Mouse (Mus musculus) cerebellum, adult 9-11 months (tissue): ENCODE data around the gene Cdkl5.

Experiments used
- DNase-seq: peaks from one replicate; pipeline ENCODE4 v3.0.0; 2022

Cdkl5 gene

DNA sequence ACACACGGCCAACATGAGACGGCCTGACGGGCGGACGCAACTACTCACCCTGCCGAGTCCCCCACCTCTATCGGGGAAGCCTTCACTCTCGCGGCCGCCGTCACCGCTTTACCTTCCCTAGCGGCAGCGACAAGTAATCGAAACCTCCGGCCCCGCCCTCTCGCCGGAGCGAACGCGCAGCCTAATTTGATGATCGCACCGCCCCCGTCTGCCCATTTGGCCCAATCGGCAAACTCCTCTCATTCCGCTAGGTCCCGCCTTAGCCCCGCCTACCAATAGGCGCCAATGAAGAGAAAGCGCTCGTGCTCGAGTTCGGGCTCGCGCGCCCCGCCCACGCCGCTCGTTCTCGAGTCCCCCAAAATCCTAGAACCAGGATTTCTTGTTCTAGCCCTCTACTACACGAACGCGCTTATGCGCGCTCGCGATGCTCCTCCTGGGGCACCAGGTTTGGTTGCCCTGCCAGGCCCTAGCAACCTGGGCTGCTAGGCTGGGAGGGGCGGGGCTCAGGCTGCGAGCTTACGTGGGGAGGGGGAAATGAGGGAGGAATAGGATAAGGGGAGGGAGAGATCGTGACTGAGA lies at the start of gene Cdkl5:
Cdkl5 (minus strand) TSS at position 162 of the 579 bp plus-strand sequence.
- peak; percentile 99 for DNase-seq

DNA sequence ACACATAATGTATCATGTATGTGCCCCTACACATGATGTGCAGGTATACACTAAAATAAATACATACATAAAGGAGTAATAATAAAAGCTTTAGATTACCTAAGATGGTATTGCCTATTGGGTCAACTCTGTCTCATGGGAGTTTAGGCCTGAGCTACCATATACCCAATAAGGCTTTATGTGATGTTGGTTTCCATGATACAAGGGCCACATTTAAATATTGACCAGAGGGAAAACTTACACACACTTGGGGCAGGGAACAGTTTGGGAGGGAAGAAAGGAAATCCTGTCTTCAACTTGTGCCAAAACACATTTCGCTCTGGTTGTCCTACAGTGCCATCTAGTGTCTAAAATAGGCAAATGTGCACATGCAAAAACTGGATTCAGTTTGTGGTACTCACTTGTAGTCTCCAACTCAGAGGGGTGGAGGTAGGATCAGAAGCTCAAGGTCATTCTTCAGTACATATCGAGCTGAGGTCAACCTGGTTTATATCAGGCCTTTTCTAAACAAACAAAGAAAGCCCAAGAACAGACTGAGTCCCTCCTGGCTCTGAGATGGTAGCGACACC lies 38.8 kb upstream of the Cdkl5 start:
- DNase-seq = peak; percentile 25

DNA sequence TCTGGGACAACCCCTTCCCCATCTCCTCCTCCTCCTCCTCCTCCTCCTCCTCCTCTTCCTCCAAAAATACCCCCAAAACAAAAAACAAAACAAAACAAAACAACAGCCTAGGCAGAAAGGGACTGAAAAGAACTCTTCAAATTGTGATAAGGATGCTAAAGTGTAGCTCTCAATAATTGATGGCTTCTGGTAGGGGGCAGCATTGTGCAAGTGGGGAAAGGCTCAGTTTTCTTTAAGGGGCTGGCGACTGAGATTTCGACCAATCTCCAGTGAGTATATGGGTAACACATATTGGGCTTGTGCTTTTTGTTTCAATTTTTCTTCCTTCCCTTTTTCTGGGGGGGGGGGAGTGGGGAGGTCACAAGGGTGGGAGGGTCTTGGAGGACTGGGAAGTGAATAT lies 37.9 kb upstream of the Cdkl5 start:
- DNase-seq = no peak

DNA sequence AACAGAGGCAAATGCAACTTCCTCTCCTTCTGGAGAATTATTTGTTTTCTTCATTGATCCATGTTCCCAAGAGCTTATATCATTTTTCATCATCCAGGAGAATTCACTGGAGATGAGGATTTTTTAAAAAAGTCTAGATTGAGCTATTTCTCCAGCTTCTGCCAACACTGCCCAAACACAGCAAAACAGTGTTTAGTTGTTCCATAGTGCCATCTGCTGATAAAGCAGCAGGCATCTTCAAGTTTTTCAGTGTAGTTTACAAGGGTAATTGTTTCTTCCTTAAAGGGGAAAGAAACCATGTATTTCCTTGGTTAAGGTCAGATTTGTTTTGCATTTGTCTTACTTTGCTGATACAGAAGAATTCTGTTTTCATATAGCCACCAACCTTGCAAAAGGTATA lies 35.7 kb upstream of the Cdkl5 start:
- DNase-seq = no peak

DNA sequence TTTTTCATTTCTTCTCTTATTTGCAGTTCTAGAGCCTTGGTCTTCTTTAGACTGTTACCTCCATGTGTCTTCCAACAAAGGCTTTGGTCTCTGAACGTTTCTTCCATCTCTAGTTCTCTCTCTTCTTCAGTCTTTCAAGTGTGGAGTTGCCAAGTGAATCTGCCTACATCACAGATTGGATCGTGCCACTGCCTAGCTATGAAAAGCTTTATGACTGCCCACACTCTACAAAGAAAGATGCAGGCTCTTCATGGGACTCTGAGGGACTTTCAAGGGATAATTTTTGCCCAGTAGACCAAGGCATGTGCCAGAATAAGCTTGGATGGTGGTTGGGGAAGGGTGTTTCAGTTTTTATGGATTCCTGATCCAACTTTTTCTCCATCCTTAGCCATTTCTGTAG lies 30.0 kb upstream of the Cdkl5 start:
- no peak for DNase-seq

DNA sequence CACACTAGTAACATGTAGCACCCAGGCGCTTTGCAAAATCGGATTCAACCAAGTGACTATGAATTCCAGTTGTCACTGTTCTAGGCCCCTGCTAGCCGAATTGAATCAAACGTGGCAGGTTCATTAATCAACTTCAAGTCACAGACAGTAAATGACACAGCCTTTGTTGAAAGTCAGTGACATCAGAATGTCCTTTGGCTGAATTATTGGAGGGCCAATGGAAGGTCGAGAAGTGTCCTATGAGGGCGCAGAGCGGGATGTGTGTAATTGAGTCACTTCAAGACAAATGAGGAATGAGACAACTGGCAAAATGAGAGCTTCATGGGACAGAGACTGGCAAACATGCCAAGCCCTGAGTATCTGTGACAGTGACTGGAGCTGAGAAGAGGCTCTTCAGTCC lies 27.0 kb upstream of the Cdkl5 start:
- no peak for DNase-seq

DNA sequence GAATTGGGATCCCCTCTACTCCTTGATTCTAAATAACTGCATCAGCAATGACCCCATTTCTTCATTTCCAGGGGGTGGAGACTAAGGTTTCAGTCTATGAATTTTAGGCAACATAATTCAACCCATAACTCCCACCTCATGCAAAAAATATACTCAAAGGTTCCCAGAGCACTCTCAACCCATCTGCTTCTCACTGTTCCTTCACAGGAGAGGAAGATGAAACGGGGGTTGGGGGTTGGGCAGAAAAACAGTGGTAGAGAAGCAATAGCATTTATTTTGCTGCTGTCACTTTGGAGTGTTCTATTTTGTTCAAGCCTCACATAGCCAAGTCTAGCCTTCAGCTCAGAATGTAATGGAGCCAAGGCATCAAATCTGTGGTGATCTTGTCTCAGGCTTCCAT lies 23.7 kb upstream of the Cdkl5 start:
- DNase-seq = no peak

DNA sequence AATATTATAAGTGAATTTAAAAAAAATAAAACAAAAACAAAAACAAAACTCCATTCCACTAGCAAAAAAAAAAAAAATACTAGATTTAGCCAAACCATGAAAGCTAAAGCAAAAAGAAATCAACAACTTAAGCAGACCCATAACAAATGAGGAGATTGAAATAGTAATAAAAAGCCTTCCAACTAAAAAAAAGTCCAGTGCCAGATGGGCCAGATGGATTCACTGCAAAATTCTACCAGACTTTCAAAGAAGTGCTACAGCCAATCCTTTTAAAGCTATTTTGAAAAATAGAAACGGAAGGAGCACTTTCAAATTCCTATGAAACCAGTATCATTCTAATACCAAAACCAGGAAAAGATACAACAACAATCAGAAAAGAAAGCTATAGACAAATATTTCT lies 11.8 kb upstream of the Cdkl5 start:
- no peak for DNase-seq

DNA sequence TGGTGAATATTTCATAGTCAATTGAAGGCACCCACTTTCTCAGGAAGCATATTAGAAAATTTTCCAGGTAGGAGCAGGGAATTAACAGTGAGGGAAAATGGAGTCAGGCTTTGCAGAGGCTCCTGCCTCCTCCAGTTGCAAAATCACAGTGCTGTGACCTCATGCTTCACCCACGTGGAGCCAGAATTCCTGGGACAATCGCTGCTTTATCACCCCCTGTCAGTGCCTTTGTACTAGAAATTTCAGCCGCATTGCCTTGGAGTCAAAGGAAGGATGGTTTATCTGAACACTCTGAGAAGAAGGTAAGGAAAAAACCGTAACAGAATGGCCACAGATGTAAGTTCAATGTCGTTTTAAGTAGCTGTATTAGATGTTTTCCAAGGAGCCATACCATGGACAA lies 1.5 kb upstream of the Cdkl5 start:
- no peak for DNase-seq

DNA sequence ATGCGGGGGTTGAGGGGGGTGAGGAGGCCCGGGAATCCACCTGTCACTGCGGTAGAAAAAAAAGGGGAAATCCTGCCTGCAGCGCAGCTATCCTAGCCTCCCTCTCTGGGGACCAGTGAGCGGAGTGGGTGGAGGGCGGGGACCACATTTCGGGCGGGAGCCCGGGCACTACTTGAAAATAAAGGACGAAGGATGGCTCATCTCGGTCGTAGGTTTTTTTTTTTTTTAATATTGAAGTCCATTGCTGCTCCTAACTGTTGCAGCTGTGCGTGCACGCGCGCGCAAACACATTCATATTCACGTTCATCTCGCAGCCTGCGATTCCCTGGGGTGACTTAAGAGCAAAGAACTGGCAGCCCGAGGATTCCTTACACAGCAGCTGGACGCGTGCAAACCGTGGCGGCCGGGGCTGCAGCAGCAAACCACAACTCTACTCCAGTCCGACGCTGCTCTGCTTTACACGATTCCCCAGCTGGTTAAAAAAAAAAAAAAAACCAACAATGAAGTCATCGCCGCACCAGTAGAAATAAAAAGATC lies 695 bp upstream of the Cdkl5 start:
- DNase-seq = no peak

DNA sequence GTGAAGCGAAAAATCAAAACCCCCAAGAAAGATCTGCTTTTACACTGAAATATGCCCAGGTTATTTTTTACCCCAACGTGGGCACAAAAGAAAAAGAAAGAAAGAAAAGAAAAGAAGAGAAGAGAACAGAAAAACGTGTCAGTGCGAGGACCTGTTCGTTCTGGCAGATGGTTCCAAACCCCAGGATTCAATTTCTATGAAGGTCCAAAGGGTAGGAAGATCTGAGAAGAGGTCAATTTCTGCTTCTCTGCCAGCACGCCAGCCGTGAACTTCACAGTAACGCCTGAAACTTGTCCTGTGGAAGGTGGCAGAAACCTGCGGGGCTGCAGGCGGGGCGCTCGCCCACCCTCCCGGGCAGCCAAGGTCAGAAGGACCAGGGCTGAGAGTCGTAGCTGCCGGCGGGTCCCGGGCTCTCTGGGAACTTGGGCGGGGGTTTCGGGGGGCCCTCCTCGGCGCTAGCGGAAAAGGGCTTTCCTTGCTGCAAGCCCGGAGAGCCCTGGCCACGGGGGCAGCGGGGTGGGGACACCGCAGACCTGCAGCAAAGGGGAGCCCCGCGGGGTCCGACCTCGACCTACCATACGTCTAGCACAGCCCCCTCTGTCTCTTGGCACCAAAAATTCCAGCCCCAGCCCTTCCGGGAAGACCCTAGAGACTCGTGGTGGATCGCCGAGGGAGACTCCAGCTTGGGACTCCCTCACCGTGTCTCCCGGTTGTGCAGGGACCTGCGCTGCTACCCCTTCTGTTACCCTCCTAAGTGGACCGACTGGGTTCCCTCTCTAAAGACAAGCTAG lies 560 bp downstream of the Cdkl5 start:
- DNase-seq = no peak

DNA sequence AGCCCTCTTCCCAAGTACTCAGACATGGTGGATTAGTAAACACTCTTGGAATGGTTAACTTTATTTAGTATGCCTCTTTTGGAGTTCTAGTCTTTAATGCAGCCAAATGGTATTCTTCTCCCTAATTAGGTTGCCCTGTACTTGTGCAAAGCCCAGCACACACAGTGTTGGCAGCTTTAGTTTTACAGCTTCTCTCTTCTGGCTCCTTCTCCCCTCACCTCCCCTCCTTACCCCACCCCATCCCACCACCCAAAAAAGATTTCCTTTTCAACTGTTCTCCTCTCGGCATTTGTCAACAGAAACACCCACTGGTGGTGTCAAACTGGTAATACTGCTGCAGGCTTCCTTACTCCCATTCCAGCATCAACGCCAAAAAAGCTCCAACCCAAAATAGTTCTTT lies 1.8 kb downstream of the Cdkl5 start:
- no peak for DNase-seq

DNA sequence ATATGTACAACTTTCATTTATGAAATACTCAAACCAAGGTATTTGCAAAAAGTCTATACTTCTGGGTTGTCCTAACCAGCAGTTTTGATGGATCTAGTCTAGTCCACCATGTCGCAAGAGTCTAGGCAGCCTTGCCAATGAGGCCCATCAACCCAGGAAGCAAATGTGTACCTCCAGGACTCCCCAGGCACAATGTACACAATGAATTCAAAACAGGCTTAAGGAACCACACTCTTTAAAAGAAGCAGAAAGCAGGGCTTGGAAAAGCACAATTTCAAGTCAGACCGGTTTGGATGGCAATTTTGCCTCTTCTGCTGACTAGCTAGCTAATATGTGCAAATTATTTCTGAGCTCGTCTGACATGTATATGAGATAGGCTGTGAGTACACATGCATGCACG lies 4.2 kb downstream of the Cdkl5 start:
- DNase-seq = no peak

DNA sequence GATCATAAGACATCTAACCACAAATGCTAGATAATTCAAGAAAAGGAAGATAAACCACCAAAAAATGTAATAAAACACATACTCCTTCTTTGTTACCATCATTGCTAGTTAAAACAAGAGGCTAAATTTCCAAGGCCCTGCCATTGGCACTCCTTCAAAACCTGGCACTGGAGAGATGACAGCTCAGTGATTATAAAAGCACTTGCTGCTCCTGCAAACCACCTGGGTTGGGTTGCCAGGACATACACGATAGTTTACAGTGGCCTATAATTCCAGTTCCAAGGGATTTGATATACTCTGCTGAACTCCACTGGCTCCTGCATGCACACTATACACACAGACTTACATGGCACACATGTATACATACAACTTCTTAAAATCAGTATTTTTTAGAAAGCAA lies 16.6 kb downstream of the Cdkl5 start:
- DNase-seq = peak; percentile 69

DNA sequence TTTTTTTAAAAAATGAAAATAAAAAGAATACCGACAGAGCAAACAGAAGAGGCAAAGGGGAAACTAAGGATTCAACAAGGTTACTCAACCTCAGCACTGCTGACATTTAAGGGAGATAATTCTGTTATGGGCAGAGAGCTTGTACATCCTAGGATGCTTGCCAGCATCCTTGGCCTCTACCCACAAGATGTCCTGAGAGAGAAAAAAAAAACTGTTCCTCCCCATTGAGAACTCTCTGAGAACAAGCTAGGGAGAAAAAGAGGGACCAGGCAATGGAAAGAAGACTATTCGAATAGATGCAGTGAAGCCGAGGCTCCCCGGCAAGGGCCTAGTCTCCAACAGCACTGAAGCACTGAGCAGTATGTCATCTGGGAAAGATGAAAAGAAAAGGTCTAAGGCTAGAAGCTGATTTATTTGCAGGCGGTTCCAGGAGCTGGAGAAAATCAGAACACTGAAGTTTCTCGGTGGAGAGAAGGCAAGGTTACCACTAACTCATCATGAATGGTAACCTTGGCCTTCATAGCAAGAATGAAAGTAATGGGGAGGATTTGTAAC lies 22.4 kb downstream of the Cdkl5 start:
- peak; percentile 65 for DNase-seq

DNA sequence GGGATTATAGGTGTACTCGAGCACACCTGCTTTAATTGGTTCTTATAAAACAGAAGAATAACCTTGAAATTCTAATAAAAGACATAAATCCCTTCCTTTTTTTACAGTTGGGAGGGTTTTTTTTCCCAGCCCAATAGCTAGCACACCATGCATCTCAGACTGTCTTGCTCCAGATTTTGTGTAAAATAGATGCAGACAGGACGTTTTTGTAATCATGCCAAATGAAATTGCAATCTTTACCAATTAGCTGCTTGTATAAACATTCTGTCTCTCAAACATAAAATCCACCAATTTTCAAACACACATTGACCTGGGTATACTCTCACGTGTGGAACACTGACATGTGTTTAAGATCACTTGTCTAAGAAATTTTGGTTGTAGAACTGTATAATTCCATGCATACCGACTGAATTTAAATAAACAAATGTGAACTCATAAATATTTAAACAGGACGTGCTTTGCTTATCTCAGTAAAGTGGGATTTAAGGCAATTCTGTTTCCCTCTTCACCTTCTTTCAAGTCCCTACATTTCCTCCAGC lies 35.8 kb downstream of the Cdkl5 start:
- DNase-seq = no peak

DNA sequence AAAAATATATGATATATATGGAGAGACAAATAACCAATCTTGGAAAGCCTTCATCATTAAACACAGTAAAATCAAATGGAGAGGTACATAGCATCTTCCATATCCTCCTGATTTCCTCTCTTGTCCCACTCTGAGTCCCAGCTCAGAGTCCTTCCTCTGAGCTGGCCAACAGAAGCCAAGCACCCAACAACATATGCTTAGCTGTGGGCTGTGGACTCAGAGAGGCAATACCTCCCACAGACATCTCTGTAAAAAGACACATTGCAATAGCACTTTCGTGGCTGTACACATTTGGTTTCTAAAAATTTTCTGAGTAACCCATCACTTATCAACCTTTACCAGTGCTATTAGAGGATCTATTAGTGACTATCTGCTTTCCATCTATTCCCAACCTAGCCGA lies 44.9 kb downstream of the Cdkl5 start:
- no peak for DNase-seq

DNA sequence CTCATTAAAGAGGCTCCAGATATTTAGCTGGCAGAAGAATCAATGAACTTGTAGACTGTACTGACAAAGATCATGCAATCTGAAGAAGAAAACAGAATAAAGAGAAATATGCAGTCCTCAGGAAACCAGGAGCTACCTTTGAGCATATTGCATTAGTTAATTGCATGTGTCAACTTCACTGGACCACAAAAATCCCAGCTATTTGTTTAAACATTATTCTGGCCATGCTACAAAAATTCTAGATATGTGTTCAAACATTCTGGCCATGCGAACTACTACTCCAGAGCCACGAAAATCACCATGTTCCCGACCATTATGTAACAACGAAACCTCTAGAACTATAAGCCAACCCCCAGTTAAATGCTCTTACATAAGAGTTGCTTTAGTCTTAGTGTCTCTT lies 49.8 kb downstream of the Cdkl5 start:
- no peak for DNase-seq

DNA sequence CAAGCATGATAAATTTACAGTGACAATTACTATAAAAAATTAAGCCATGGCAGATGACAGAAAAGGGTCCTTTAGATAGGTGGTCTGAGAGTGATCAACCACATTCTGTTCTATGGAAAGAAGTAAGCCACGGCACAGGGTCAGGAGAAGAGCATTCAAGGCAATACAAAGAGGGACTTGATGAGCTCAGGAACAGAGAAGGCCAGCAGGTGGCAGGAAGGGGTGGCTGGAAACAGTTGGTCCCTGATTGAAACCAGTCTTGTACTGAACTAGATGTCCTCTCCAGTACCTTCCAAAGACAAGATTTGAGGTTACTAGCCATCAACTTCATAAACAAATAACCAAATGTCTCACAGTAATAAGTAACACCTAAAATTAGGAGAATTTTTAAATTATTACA lies 59.0 kb downstream of the Cdkl5 start:
- DNase-seq = peak; percentile 50

DNA sequence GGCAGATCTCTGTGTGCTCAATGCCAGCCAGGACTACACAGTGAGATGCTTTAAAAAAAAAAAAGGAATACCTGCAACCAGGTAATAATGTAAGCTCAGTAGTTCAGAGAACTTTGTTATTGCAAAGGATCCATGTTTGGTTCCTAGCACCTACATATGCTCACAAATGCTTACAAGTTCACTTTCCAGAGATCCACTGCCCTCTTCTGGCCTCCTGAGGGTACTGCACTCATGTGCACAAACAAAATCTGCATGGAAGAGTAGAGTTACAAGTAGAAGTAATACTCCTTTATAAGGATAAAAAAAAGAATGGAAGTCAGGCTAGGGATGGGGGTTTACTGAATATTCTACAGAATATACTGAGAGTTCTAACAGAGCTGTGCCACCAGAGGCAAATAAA lies 63.8 kb downstream of the Cdkl5 start:
- no peak for DNase-seq

DNA sequence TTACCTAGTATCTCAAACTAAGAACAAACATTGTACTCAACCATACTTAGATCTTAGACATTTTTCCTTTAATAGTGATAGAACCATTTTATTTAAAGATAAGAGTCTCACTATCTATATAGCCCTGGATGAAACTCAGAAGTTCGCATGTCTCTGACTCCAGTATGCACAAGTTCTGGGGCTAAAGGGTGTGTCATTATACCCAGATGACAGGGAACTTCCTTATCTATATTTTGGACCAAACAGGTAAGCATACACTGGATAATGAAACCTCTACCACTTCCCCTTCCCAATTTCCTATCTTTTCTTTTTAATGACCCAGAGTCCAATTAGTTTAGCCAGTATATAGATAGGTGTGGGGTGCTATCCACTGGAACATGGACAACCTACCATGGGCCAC lies 65.6 kb downstream of the Cdkl5 start:
- no peak for DNase-seq

DNA sequence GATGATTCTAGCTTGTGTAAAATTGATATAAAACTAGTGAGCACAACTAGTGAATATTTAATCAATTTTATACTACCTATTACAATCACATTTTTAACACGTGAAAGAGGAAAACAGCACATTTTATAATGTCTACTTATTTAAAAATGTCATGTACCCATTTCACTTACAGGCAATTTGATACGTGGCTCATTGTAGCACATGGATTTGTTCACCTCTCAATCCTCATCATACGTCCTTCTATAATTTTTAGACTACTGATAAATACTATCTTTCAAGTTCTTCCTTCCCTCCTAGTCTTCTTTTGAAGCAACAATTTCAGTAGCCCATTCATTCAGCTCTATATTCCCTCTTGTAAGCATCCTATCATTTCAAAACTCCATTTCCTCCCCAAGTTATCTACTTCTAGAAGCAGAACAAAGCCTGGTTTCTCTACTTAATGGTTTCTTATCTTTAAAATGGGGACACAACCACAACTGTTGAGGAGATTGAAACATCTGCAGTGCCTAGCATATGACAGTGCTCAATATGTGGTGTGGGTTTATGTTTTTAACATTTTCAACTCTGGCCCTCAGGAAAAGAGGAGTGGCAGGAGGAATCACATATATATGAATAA lies 75.4 kb downstream of the Cdkl5 start:
- DNase-seq = no peak

DNA sequence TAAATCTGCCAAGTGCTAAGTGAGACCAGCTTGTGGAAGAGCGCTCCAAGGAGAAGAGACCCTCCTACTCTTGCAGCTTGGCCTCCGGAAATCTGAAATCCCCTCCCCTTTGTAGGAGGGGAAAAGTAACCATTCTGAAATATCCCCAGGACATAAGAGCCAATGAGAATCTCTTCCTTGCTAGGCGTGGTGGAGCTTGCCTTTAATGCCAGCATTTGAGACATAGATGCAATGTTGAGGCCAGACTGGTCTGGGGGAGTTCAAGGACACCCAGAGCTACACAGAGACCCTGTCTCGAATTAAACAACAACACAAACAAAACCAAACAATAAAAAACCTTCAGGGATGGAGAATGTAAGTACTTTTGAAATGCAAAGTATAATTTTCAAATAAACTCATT lies 87.6 kb downstream of the Cdkl5 start, which contains the start of gene Gja6:
Gja6 (minus strand) TSS at position 101 of the 400 bp plus-strand sequence.
- DNase-seq = no peak
